Mouse (Mus musculus): ENCODE data around the gene Fzd2. TPM values are rescaled to one million over a fixed set of nuclear protein-coding genes. Genes with fewer than 3 reads are reported as not detected.
"Not testable (repeated sequence)": the region's sequence is repeated elsewhere in the genome, so short reads cannot be mapped to it uniquely, and the experiment has no call there.

Fzd2 gene
- total RNA-seq, 4 experiments from 2014 or later: 4.8 to 6.9 (median 5.7) TPM

DNA sequence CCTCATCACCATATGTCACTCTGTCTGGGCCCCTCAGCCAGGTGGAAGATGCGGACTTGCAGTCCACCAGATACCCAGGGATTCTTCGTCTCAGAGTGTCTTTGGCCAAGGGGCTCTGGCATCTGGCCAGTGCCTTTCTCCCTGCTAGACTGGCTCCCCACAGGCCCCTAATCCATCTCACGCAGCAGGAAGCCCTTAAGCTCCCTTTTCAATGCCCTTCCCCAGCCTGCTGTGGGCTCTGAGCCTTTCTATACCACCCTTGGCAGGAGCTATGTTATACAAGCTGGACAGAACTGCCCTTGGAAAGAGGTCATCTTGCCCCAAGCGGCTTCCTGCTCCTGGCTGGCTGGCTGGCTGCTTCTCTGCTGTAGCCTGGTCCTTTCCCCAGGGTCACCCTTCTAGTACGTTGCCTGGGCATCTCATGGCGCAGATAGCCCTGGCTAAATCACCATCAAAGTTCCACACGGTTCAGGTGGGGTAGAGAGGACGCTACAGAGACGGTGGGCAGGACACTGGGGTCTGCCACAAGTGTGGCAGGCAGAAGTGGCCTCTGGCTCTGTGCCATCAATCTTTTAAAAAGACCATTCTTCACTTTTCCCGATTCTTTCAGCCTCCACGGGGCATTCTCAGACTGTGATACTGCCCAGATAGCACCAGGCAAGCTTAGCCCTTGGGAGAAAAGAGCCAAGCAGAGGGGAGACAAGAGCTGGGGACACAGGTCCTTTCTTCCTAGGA lies 22.7 kb upstream of the Fzd2 start:
- no peak for DNase-seq

DNA sequence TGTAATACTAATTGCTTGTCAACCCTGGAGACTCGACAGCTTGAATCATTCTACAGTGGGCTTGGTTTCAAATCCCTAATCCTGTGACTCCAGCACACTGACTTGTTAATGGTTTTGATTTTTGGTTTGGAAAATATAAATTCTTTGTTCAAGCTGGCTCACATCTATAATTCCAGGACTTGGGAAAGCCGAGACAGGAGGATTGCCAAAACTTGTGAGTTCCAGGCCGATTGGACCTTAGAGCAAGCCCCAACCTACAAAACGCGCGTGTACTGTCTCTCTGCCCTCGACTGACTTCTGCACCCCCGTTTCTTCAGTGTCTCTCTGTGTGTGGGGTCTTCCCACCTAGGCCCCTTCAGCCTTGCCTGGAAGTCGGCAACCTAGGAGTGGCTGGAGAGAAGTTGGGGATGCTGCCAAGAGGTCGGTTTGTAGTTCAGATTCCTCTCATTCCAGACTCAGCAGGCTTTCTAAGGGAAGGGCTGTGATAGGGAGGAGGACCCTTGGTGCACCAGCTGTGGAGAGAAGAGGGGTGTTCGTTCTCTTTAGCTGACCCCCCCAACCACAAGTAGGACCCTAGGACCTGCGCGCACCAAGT lies 22.1 kb upstream of the Fzd2 start:
- no peak for DNase-seq

DNA sequence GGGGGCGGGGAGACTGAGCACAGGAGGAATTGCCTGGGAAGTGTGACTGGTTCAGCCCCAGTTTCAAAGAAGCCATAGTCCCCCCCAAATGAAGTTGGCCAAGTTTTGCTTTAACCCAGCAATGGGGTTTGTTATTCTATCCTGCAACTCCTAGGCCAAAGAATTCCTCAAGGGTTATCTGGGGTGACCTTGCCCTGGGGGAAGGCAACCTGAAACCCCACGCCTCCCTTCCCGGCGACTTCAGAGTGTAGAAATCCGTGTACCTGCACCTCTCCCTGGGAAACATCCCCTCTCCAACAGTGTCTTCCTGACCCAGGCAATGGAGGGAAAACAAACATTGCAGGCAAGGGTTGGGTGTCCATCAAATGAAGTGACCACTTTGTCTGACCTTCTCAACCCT lies 21.5 kb upstream of the Fzd2 start:
- DNase-seq: no peak

DNA sequence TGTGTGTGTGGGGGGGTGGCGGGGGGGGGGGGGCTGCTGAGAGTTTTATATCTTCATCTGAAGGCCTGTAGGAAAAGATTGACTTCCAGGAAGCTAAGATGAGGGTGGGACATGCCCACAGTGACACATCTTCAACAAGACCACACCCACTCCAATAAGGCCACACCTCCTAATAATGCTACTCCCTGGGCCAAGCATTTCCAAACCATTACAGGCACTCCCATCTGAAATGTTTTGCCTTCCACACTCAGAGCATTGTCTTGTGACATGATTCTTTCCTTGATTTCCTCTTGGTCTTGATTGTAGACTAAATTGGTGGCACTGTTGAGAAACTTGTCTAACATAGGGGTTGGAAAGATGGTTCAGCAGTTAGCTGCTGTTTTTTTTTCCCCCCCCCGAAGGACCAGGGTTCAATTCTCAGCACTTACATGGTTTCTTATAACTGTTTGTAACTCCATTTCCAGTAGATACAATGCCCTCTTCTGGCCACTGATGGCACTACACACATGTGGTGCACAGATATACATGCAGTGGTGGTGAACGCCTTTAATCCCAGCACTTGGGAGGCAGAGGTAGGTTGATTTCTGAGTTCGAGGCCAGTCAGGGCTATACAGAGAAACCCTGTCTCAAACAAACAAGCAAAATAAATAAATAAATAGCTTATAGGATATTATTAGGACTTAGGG lies 17.6 kb upstream of the Fzd2 start:
- DNase-seq: no peak

DNA sequence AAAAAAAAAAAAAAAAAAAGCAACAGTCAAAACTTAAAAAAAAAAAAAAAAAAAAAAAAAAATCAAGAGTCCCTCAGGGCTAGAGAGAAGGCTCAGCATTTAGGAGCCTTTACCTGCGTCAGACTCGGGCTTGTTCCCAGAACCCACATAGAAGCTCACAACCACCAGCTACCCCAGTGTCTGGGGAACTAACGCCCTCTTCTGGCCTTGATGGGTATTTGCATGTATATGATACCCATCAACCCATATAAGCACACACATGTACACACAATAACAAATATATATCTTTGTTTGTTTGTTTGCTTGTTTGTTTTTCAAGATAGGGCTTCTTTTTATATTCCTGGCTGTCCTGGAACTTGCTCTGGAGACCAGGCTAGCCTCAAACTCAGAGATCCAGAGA lies 16.6 kb upstream of the Fzd2 start:
- DNase-seq: no peak

DNA sequence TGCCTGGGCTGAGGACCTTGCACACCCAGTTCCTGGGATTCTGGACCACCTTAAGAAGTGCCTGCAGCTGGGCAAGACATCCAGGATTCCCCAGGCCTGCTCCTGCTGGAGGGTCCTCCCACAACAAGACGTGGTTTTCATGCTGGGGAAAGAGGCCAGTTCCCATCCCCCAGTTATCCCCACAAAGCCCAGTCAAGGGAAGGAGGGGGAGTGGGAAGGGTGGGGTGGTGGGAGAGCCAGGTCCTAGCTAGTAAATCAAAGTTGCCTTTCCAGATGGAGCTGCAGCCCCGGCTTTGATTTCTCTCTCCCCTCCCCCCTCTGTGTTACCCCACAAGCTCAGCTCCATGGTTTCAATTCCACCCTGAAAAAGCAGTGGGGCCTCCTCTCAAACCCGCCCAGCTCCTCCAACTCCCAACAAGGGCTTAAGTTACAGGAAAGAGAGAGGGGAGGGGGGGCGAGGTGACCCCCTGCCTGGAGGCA lies 8.8 kb upstream of the Fzd2 start:
- no peak for DNase-seq

DNA sequence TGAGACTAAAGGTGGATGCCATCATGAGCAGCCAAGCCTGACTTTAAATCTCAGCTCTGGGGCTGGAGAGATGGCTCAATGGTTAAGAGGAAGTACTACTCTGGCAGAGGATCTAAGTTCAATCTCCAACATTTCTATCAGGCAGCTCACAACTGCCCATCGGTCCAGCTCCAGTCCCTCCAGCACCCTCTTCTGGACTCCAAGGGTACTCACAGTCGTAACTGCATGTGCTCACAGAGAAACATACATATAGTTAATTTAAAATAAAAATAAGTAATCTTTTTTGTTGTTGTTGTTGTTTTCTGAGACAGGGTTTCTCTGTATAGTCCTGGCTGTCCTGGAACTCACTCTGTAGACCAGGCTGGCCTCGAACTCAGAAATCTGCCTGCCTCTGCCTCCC lies 4.3 kb upstream of the Fzd2 start:
- no peak for DNase-seq

DNA sequence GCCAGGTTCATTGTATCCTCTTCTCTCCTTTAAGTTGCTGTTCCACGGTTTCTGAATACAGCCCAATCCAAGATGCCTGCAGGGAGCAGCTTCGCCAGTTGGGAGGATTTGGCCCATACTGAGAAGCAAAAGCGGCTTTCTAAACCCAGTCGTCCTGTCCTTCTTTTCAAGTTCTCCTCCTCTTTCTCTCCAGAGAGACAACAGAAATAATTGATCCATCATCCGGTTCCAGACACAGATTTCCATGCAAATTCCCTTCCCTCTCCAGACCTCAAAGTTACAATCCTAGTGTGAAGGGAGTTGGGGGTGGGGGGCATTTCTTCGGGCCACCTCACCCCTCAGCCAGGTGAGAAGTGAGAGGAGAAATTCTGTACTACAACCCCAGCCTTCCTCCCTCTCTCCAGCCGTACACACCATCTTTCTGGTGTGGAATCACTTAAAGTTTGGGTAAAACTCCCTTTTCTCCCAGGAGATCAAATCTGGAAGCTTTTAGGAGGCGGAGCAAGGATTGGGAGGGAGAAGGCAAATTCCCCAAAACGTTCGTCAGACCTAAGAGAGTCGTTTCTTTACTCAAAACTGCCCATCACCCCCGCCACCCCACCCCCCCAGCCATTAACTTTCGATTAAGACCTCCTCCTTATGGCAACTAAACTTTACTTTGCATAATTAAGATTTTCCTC lies 1.2 kb upstream of the Fzd2 start:
- DNase-seq: no peak

DNA sequence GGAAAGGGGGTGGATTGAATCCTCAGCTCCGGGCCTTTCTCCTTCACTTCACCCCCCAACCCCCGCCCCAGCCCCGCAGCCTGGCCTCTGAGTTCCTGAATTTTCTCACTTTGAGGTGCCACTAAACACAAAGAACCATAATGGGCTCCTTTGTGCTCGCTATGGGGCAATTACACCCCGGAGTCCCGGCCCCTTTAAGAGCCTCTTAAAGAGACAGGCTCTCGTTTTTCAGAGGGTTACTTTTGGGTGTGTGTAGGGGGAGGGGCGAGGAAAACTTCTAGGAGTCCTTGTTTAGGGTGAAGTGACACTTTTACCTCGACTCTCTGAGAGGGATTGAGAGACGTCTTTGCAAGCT lies 723 bp upstream of the Fzd2 start:
- no peak for DNase-seq

DNA sequence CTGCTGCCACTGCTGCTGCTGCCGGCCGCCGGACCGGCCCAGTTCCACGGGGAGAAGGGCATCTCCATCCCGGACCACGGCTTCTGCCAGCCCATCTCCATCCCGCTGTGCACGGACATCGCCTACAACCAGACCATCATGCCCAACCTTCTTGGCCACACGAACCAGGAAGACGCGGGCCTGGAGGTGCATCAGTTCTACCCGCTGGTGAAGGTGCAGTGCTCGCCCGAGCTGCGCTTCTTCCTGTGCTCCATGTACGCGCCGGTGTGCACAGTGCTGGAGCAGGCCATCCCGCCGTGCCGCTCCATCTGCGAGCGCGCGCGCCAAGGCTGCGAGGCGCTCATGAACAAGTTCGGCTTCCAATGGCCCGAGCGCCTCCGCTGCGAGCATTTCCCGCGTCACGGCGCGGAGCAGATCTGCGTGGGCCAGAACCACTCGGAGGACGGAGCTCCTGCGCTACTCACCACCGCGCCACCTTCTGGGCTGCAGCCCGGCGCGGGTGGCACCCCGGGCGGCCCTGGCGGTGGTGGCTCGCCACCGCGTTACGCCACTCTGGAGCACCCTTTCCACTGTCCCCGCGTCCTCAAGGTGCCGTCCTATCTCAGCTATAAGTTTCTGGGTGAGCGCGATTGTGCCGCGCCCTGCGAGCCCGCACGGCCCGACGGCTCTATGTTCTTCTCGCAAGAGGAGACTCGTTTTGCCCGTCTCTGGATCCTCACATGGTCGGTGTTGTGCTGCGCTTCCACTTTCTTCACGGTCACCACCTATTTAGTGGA lies 769 bp downstream of the Fzd2 start:
- no peak for DNase-seq

DNA sequence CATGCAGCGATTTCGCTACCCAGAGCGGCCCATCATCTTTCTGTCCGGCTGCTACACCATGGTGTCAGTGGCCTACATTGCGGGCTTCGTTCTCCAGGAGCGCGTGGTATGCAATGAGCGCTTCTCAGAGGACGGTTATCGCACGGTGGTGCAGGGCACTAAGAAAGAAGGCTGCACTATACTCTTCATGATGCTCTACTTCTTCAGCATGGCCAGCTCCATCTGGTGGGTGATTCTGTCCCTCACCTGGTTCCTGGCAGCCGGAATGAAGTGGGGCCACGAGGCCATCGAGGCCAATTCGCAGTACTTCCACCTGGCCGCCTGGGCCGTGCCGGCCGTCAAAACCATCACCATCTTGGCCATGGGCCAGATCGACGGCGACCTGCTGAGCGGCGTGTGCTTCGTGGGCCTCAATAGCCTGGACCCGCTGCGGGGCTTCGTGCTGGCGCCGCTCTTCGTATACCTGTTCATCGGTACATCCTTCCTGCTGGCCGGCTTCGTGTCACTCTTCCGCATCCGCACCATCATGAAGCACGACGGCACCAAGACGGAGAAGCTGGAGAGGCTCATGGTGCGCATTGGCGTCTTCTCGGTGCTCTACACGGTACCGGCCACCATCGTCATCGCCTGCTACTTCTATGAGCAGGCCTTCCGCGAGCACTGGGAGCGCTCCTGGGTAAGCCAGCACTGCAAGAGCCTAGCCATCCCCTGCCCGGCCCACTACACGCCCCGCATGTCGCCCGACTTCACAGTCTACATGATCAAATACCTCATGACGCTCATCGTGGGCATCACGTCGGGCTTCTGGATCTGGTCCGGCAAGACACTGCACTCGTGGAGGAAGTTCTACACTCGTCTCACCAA lies 1.6 kb downstream of the Fzd2 start:
- DNase-seq: no peak

DNA sequence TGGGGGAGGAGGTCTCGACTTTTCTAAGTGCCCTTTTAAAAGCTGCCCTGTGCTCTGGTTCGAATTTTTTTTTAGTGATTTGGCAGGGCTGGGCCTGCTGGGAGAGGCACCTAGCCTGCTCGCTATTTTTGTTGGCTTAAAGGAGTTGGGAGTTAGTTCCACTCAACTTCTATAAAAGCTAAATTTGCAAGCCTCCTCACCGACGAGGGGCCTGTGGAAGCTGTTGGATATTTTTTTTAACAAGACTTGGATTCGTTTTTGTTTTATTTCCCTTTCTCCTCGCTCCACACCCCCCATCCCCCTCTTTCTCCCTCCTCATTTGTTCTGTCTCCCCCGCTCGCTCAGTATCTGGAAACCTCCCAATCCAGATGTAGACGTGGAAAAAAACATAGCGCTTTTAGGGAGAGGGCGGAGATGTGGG lies 2.6 kb downstream of the Fzd2 start:
- DNase-seq: no peak

DNA sequence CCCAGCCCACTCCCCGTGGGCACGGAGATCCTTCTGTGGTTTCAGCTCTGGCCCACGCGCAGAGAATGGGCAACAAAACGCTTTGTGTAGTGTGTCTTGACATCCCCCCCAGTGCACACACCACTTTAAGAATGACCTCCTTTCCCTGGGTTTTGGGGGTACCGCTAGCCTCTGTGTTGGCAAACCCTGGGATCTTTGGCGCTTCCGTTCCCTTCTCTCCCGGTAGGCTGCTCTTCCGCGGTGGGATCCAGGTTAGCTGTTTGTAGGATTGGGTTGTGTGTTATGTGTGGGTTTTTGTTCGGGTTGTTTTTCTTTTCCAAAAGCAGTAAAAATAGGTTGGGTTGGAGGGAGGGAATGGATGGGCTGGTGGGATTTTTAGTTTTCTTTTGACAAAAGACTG lies 3.0 kb downstream of the Fzd2 start:
- DNase-seq: not testable (repeated sequence)

DNA sequence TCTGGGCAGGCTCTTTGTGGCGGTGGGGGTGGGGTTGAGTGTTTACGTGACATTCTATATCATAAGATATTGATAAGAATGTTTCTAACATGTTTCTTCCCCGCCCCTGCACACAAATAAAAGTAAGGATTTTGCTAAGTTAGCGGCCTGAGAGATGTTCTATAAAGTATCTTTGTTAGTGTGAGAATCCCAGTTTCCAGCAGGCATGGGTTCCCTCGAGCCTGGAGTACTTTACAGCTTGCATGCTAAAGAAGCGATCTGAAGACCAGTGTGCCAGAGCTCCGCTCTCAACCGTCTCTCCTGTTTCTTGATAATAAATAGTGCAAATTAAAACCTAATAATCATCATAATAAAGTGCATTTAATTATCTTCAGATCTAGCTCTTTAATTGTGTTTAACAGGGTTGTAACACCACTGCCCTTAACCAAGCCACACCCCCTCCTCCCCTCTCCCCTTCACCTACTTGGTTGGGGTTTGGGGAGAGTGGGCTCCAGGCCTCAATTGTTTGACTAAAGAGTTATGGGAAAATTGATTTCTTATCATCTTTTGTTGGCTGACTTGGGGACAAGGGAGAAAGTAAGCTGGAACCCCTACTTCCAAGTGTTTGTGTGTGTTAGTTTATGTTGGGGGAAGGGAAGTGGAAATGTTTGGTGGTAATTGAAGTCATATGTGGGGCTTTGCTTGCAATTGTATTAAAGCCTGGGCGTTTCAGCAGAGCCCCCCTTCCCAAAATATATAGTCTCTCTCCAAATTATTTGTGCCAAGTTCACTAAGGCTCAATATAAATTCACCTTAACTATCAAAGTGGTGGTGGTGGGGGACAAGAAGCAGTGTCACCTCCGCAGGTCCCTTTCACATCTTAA lies 3.7 kb downstream of the Fzd2 start:
- no peak for DNase-seq

DNA sequence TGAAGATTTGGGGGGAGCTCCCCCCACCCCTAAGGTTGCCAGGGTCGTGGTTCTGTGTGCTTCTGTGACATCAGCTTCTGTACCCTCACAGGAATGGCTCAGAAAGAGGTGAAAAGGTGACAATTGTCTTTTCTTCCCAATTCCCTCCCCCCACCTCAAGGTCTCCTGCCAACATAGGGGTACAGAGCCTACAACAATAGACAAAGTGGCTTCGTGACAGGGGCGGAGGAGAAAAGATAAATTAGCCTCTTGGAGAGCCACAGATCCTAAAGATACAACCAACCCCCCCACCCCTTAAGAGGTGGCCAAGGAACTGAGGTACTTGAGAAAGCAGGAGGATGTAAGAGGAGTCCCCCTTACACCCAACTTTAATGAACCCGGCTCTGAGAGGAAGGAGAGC lies 4.5 kb downstream of the Fzd2 start:
- DNase-seq: no peak

DNA sequence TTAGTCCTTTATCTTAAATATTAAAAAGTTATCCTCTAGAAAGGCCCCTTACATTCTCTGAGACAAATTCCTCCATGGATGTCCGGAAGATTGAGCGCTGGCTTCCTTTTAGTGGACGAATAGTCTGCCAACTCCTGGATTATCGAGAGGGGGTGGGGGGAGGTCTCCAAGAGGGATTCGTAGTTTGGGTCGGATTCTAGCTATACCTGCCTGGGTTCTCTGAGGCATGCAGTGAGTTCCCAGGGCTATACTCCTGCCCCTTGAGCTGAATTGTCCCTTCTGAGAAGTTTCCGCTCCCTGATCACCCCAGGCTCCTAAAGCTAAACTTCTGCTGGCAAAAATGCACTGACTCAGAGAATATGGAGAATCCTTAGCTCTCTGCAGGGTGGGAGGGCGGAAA lies 5.3 kb downstream of the Fzd2 start:
- no peak for DNase-seq

DNA sequence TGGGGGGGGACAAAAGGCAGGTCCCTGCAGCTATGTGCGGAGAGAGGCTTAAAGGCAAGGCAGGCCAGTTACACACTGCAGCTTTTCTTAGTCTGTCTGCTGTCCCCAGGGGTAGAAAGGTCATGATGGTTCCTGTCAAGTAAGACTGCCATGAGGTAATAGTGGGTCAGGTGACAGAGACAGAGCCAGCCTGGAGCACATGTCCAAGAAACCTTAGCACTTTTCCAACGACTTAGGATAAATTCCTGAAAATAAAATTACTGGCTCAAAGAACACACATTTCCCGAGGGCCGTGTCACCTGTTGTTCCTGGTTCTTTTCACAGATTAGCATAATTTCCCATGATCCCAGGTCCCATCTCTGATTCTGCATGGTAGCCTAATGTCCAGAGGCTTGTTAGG lies 6.1 kb downstream of the Fzd2 start:
- no peak for DNase-seq

DNA sequence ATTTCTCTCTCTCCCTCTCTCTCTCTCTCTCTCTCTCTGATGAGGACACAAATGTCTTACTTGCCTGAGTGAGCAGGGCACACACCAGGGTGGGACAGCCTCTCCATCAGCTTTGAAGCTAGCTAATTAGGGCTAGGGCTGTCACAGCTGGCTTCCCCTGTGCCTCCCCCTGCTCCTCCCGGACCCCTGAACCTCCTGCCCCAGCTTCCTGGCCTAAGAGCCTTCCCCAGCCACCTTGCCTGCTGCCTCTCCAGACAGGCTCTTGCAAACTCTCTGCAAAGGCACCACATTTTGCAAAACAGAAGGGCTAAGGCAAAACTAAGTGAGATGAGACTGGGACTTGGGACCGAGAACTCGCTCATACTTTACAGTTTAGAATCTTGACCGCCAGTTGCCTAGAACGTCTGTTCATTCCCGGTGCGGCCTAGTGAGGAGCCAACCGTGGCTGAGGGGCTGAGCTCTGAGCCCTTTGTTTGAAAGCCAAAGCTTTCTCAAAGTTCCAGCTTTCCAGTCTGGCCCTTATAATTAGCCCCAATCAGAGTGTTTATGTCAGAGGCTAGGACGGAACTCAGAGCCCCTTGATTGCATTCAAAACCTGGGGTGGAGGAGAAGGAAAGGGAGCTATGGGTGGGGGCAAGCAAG lies 6.6 kb downstream of the Fzd2 start:
- DNase-seq: no peak

DNA sequence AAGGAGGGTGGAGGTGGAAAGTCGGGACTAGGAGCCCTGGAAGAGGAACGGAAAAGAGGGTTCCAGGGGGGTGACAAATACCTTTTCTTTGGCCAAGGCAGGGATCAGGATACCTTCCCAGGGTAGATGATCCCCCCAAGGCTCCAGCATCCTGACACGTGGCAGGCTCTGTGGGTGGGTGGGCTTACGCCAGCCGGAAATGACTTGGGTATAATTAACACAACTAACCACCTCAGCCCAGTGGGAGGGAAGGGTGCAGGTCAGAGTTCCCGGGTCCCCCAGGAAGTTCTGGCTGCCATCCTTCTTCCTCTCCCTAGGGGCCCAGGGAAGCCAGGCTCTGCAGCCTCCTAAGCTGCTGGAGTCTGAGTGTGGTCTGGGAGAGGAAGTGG lies 7.1 kb downstream of the Fzd2 start:
- DNase-seq: no peak

DNA sequence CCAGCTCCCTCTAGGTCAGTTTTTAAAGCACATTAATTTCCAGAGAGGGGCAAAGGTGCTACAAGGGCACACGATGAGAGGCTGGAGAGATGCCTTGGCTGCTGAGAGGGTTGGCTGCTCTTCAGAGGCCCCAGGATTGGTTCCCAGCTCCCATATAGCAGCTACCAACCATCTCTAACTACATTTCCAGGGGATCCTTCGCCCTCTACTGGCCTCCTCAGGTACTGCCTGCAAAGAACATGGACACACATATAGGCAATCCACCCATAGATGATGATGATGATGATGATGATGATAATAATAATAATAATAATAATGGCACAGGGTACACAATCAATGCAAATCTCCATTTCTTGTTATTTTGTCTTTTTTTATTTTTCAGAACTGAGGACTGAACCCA lies 15.3 kb downstream of the Fzd2 start:
- no peak for DNase-seq

All from adrenal gland, adult 8-10 months (tissue).